Mouse (Mus musculus) neural tube, embryonic 15.5 days (tissue): ENCODE data around the gene Papss2. TPM values are rescaled to one million over a fixed set of nuclear protein-coding genes. Genes with fewer than 3 reads are reported as not detected.
A peak's percentile ranks its signal among the peaks of the same experiment; 100 is the strongest.
"Not testable (repeated sequence)": the region's sequence is repeated elsewhere in the genome, so short reads cannot be mapped to it uniquely, and the experiment has no call there.

Source experiments
- ATAC-seq: fragments of 200-750 bp; cut with Nextera tagmentation; 2 replicates; pipeline ENCODE4 v1.8.0; 2017; ENCODE audit warnings: mild to moderate bottlenecking, moderate TSS enrichment, moderate library complexity; ENCODE audit not compliant: low FRiP score
- H3K27ac ChIP-seq: fragments of 300-500 bp; sonication (generic); replicated peaks from 2 replicates; pipeline ENCODE4 v1.5.1; 2015; ENCODE audit warnings: mild to moderate bottlenecking, inconsistent platforms
- H3K27me3 ChIP-seq: fragments of 300-500 bp; sonication (generic); replicated peaks from 2 replicates; pipeline ENCODE4 v1.6.1; 2015; ENCODE audit warnings: inconsistent platforms
- H3K36me3 ChIP-seq: fragments of 300-500 bp; sonication (generic); 2 replicates; pipeline ENCODE4 v1.6.1; 2015; ENCODE audit warnings: inconsistent platforms
- H3K4me1 ChIP-seq: fragments of 300-500 bp; sonication (generic); 2 replicates; pipeline ENCODE4 v1.6.1; 2015; ENCODE audit warnings: inconsistent platforms
- H3K4me2 ChIP-seq: fragments of 300-500 bp; sonication (generic); 2 replicates; pipeline ENCODE4 v1.6.1; 2015; ENCODE audit warnings: inconsistent platforms, mild to moderate bottlenecking, moderate library complexity
- H3K4me3 ChIP-seq: fragments of 300-500 bp; sonication (generic); replicated peaks from 2 replicates; pipeline ENCODE4 v1.5.1; 2015; ENCODE audit warnings: mild to moderate bottlenecking, inconsistent platforms
- H3K9ac ChIP-seq: fragments of 300-500 bp; sonication (generic); replicated peaks from 2 replicates; pipeline ENCODE4 v1.6.1; 2015; ENCODE audit warnings: mild to moderate bottlenecking, inconsistent platforms
- H3K9me3 ChIP-seq: fragments of 300-500 bp; sonication (generic); replicated peaks from 2 replicates; pipeline ENCODE4 v1.6.1; 2016; ENCODE audit warnings: inconsistent platforms
- WGBS: fragments of 180-500 bp; shearing (Covaris S2); methylation state at CpG from one replicate; pipeline ENCODE4 v1.1.7; 2015; ENCODE audit warnings: mixed read lengths; 5-methylcytosine and 5-hydroxymethylcytosine counted together
- polyA plus RNA-seq: library from polyadenylated mRNA; unstranded; fragments of >200 nt; fragmentation: Nextera tagmentation; extraction: Ambion mirVana; gene quantifications from 2 replicates; pipeline ENCODE4 v1.2.1, GENCODE M21; 2015

The Papss2 gene
- polyA plus RNA-seq, 1 experiment from 2014 or later = 1.7 TPM

DNA sequence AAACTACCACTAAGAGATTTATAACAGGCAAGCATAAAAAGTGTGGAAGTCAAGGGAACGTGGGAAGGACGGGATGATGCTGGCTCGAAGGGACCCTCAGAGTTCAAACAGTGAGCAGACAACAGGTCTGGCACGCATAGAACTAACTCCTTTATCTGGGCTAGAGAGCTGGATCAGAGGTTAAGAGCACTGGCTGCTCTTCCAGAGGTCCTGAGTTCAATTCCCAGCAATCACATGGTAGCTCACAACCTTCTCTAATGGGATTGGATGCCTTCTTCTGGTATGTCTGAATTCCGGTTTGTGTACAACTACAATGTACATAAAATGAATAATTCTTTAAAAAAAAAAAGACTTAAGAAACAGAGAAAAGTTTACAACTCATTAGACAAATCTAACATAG, 87.5 kb downstream of the Papss2 start:
- Histone ChIP-seq H3K9me3 (no peaks in the 10 kb centered on the region), H3K4me2 (no peak overlapping the region), H3K4me3 (no peak overlapping the region), H3K27ac (no peak overlapping the region), H3K4me1 (no peaks in the 10 kb centered on the region), H3K36me3 (peaks cover 39% of the 10 kb centered on the region), H3K9ac (no peak overlapping the region), H3K27me3 (no peaks in the 10 kb centered on the region)
- WGBS = 94% methylated on average over 5 of the region's 5 CpGs
- no peak for ATAC-seq

DNA sequence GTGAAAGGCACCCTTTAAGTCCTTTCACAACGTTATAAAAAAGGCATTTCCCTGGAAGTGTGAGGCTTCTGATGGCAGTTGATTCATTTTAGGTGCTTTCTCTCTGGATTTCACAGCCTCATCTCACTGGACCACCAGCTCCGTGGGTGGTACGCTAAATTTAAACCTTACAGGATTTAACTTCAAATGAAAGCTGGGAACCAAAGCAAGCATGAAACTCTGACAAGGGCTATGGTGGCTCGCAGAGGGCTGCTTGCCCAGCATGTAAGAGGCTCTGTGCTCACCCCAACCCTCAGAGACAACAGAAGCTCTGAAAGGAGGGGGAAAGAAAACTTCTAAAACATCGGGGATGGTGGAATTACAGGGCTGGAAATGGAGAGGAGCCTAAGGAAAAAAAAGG, 92.1 kb downstream of the Papss2 start:
- Histone ChIP-seq H3K4me2 (no peak overlapping the region), H3K4me3 (no peak overlapping the region), H3K27ac (no peak overlapping the region), H3K27me3 (no peaks in the 10 kb centered on the region), H3K9ac (no peak overlapping the region), H3K36me3 (peaks cover 36% of the 10 kb centered on the region), H3K9me3 (no peaks in the 10 kb centered on the region), H3K4me1 (no peaks in the 10 kb centered on the region)
- no peak for ATAC-seq
- 84% methylated on average over 5 of the region's 5 CpGs for WGBS

DNA sequence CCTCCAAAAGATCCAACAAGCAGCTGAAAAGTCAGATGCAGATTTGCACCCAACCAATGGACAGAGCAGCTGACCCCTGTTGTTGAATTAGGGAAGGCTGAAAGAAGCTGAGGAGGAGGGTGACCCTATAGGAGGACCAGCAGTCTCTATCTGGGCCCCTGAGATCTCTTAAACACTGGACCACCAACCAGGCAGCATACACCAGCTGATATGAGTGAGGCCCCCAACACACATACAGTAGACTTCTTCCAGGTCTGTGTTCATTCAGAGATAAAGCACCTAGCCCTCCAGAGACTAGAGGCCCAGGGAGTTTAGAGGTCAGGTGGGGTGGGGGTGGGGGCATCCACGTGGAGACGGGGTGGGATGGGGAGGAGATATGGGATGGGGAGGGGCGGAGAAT, 92.6 kb downstream of the Papss2 start:
- ATAC-seq, H3K4me1 ChIP-seq, H3K27ac ChIP-seq, H3K9ac ChIP-seq, H3K4me2 ChIP-seq, H3K4me3 ChIP-seq, H3K9me3 ChIP-seq, H3K27me3 ChIP-seq: not testable (repeated sequence)
- WGBS = 88% methylated on average over 3 of the region's 3 CpGs
- peaks cover 38% of the 10 kb centered on the region for H3K36me3 ChIP-seq

DNA sequence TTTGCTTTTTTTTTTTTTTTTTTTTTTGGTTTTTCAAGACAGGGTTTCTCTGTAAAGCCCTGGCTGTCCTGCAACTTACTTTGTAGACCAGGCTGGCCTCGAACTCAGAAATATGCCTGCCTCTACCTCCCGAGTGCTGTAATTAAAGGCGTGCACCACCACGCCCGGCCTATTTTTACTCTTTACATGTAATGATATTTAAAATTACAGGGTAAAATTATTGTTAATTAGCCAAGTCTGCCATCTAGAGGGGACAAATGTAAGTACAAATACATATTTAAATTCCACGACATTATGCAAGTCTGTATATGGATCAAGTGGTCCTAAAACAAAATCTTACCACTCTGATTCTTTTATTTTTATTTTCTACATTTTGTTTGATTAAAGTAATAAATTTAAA, 94.1 kb downstream of the Papss2 start:
- no peak overlapping the region for H3K4me2 ChIP-seq
- peaks cover 49% of the 10 kb centered on the region for H3K36me3 ChIP-seq
- no peaks in the 10 kb centered on the region for H3K4me1 ChIP-seq
- H3K4me3 ChIP-seq = no peak overlapping the region
- H3K27ac ChIP-seq = no peak overlapping the region
- H3K9me3 ChIP-seq = no peaks in the 10 kb centered on the region
- ATAC-seq = no peak
- no peaks in the 10 kb centered on the region for H3K27me3 ChIP-seq
- 75% methylated on average over 6 of the region's 6 CpGs for WGBS
- H3K9ac ChIP-seq = no peak overlapping the region

DNA sequence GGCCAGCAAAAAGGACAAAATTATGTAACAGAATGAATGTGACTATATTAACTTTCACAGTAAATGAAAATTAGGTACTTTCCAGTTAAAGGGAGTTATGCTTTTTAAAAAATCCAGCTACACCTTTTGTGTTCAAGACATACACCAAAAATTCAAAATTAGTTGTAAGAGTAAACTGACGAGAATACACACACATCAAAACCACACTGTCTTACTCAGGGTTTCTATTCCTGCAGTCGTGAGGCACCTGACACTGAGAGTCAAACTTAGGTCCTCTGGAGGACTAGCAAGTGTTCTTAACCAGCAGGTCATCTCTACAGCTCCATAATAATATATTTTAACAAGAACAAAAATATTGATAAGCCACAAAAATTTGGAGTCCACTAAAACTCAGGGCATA, 101.1 kb downstream of the Papss2 start:
- no peak for ATAC-seq
- Histone ChIP-seq H3K9me3 (no peaks in the 10 kb centered on the region), H3K27me3 (no peaks in the 10 kb centered on the region), H3K4me1 (no peaks in the 10 kb centered on the region), H3K27ac (no peak overlapping the region), H3K9ac (no peak overlapping the region), H3K4me3 (no peak overlapping the region), H3K4me2 (no peak overlapping the region), H3K36me3 (peaks cover 61% of the 10 kb centered on the region)
- 96% methylated on average over 2 of the region's 2 CpGs for WGBS

DNA sequence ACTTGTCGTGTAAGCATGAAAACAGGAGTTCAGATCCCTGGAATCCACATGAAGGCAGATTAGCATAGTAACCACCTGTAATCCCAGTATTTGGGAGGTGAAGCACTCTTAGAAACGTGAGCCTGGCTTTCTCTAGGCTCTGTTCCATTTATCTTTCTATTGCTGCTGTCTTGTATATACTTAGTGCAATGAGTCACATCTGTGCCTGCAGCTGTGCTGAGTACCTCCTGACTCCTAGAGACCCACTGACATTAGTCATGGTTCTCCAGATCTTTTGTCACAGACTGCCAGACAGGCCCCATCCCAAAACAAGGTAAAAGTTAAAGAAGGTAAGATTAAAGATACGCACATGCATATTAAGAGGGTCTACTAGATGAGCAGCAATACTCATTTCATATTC, 106.6 kb downstream of the Papss2 start:
- Histone ChIP-seq H3K36me3 (peaks cover 51% of the 10 kb centered on the region), H3K27ac (no peak overlapping the region), H3K9ac (no peak overlapping the region), H3K4me3 (no peak overlapping the region), H3K9me3 (no peaks in the 10 kb centered on the region), H3K4me2 (no peak overlapping the region), H3K27me3 (no peaks in the 10 kb centered on the region), H3K4me1 (no peaks in the 10 kb centered on the region)
- ATAC-seq = no peak
- 80% methylated on average over 3 of the region's 3 CpGs for WGBS

DNA sequence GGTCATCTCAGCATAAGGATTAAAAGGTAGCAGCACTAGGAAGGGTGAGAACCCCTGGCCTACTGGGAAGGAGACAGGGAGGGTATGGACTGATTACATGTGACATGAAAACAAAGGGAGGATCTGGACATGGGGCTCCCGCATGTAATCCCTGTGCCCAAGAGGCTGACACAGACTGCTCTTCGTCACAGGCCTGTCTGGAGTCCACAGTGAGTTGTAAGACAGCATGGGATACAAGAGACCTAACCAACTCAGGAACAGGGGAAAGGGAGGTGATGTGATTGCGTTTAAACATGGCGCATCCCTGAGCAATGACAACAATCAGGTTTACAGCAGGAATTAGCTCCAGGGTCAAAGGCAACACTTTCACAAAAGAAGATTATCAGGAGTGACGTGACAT, 113.4 kb downstream of the Papss2 start:
- no peaks in the 10 kb centered on the region for H3K9me3 ChIP-seq
- 87% methylated on average over 5 of the region's 5 CpGs for WGBS
- no peaks in the 10 kb centered on the region for H3K27me3 ChIP-seq
- H3K9ac ChIP-seq = no peak overlapping the region
- H3K4me2 ChIP-seq = no peak overlapping the region
- H3K27ac ChIP-seq = no peak overlapping the region
- H3K36me3 ChIP-seq = peaks cover 13% of the 10 kb centered on the region; the same call in 1 of the 2 replicates
- H3K4me3 ChIP-seq = no peak overlapping the region
- H3K4me1 ChIP-seq = peaks cover 26% of the 10 kb centered on the region
- no peak for ATAC-seq

DNA sequence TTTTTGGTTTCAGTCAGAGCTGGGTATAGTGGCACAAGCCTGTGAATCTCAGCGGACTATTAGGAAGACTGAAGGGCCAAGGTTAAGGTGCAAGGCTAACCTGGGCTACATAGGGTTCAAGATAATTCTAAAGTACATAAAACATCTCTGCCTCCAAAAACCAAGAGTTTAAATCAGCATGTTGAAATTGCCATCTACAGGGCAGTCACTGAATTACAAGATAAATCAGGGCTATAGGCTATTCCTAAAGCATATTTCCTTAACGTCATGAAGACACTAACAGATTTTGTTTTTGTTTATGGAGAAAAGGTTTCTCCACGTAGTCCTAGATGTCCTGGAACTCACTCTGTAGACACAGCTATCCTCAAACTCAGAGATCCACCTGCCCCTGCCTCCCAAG, 114.7 kb downstream of the Papss2 start:
- H3K27me3 ChIP-seq = no peaks in the 10 kb centered on the region
- no peaks in the 10 kb centered on the region for H3K9me3 ChIP-seq
- 67% methylated on average over 3 of the region's 3 CpGs for WGBS
- ATAC-seq = no peak
- peaks cover under 1% of the 10 kb centered on the region; the same call in 1 of the 2 replicates for H3K36me3 ChIP-seq
- H3K9ac ChIP-seq = no peak overlapping the region
- no peak overlapping the region for H3K27ac ChIP-seq
- H3K4me3 ChIP-seq = no peak overlapping the region
- peaks cover 26% of the 10 kb centered on the region for H3K4me1 ChIP-seq
- H3K4me2 ChIP-seq = peak overlapping the region; percentile 75; the same call in 1 of the 2 replicates

DNA sequence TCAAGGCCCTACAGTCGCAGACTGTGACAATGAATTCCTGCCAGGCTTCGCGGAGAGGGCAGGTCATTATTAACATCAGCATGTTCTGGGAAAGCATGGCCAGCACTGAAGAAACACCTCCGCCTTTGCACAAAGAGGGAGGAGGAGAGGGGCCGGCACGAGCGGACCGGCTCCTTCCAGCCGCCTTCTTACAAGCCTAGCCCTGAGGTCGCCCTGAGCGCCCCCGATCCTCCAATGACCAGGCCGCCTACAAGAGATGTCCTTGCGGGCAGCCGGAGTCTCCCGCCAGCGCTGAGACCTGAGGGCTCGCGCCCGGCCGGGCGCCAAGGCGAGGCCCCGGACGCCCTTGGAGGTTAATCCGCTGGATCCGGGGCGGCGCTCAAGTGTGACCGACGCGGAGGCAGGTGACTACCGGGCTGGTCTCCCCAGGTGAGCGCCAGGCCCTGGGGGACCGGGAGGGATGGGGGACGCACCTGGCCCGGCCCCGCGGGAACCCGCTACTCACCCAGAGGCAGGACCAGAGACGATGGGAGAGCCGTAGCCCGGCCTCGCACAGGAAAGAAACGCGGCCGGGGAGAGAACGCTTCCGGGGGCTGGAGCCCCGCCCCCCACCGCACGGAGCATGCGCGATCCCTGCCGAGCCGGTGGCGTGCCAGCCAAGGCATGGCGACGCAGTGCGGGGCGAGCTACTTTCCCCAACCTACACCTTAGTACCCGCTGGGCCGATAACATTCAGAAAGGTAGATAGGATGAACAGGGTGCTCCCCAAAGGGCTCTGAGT, 116.4 kb downstream of the Papss2 start:
- Histone ChIP-seq H3K4me3 (peak overlapping the region; percentile 89), H3K9ac (peak overlapping the region; percentile 97), H3K36me3 (no peaks in the 10 kb centered on the region), H3K9me3 (no peaks in the 10 kb centered on the region), H3K27ac (peak overlapping the region; percentile 95), H3K4me1 (peaks cover 26% of the 10 kb centered on the region), H3K4me2 (peak overlapping the region; percentile 75), H3K27me3 (no peaks in the 10 kb centered on the region)
- ATAC-seq = peak; percentile 98
- under 1% methylated on average over 57 of the region's 63 CpGs for WGBS

DNA sequence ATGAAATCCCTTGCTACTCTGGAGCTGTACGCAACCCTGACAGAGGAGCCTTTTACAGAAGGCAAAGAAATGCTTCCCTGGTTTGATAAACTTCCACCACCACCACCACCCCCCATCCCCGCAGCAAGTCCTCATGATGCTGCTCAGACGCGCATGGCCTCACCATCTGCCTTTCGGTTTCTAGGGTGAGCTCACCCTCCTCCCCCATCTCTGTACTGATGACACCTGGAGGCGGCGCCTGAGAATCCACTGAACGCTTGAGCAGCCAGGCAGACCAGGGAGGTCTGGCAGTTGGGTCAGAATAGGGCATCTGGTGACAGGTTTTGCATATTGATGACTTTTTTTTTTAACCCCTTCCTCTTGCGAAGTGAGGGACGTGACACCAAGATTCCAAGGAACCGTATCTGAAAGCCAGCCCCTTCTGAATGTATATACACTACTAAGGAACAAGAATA, 117.0 kb downstream of the Papss2 start:
- Histone ChIP-seq H3K36me3 (no peaks in the 10 kb centered on the region), H3K4me3 (peak overlapping the region; percentile 89), H3K27me3 (no peaks in the 10 kb centered on the region), H3K4me1 (peaks cover 26% of the 10 kb centered on the region), H3K9ac (peak overlapping the region; percentile 97), H3K4me2 (peak overlapping the region; percentile 75), H3K27ac (peak overlapping the region; percentile 95), H3K9me3 (no peaks in the 10 kb centered on the region)
- peak; percentile 91 for ATAC-seq
- under 1% methylated on average over 11 of the region's 11 CpGs for WGBS

DNA sequence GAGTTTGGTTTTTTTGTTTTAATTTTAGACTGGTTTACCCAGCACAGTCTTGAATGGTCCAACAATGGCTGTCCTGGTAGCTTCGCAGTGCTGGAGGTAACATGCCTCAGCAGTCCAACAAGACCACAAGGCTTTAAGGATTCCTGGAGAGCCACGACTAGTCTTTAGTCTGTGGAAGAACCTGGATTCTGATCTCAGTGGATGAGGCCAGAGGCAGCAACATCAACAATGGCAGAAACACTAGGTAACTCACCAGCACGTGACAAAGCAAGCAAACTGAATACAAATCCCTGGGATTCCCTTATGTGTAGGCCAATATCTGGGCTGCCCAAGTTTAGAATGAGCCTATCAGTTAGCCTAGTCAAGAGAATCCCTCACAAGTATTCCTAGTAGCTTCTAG, 117.9 kb downstream of the Papss2 start:
- H3K36me3 ChIP-seq = no peaks in the 10 kb centered on the region
- H3K4me2 ChIP-seq = no peak overlapping the region
- H3K4me3 ChIP-seq = no peak overlapping the region
- H3K9me3 ChIP-seq = no peaks in the 10 kb centered on the region
- no peak overlapping the region for H3K9ac ChIP-seq
- WGBS = 87% methylated on average over 3 of the region's 3 CpGs
- H3K27me3 ChIP-seq = no peaks in the 10 kb centered on the region
- ATAC-seq = no peak
- H3K27ac ChIP-seq = peak overlapping the region; percentile 95; the same call in 1 of the 2 replicates
- peaks cover 26% of the 10 kb centered on the region for H3K4me1 ChIP-seq

DNA sequence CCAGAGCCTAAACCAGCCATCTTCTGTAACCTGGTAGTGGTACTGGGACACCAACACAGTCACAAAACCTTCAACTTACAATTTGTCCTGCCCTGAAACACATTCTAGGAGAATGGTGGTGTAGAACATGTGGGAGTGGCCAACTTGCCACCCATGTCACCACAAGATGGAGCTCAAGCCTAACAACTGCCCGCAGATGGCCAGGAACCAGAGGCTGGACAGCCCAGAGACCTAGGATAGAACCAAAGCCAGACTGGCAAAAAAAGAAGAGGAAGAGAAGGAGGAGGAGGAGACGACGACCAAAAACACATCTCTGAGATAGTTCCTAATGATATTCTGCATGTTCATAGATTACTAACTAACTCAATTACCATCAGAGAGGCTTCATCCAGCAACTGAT, 119.6 kb downstream of the Papss2 start:
- H3K4me1 ChIP-seq = peaks cover 20% of the 10 kb centered on the region
- H3K9me3 ChIP-seq = no peaks in the 10 kb centered on the region
- H3K36me3 ChIP-seq = no peaks in the 10 kb centered on the region
- ATAC-seq = no peak
- no peaks in the 10 kb centered on the region for H3K27me3 ChIP-seq
- no peak overlapping the region for H3K4me2 ChIP-seq
- no peak overlapping the region for H3K4me3 ChIP-seq
- no peak overlapping the region for H3K27ac ChIP-seq
- no peak overlapping the region for H3K9ac ChIP-seq
- WGBS = 16% methylated on average over 3 of the region's 3 CpGs
